Mouse (Mus musculus) lung, postnatal 0 days (tissue): ENCODE results near the gene Cysrt1. TPM values are rescaled to one million over a fixed set of nuclear protein-coding genes. Genes with fewer than 3 reads are reported as not detected.
A peak's percentile ranks its signal among the peaks of the same experiment; 100 is the strongest.

Source experiments
- ATAC-seq: fragments of 200-750 bp; cut with Nextera tagmentation; 2 replicates; pipeline ENCODE4 v1.8.0; 2017; ENCODE audit warnings: moderate library complexity
- DNase-seq: peaks from one replicate; pipeline ENCODE4 v3.0.0-alpha.2; 2016; ENCODE audit warnings: low spot score
- H3K27ac ChIP-seq: fragments of 300-500 bp; sonication (generic); 2 replicates; pipeline ENCODE4 v1.5.1; 2014; ENCODE audit warnings: antibody characterized with exemption, mild to moderate bottlenecking, low read length, mixed read lengths
- H3K27me3 ChIP-seq: fragments of 300-500 bp; sonication (generic); replicated peaks from 2 replicates; pipeline ENCODE4 v1.6.1; 2014; ENCODE audit warnings: low read length, mixed read lengths; ENCODE audit not compliant: insufficient read depth
- H3K36me3 ChIP-seq: fragments of 300-500 bp; sonication (generic); 2 replicates; pipeline ENCODE4 v1.6.1; 2014; ENCODE audit warnings: low read length, mixed read lengths; ENCODE audit not compliant: insufficient read depth
- H3K4me1 ChIP-seq: fragments of 300-500 bp; sonication (generic); 2 replicates; pipeline ENCODE4 v1.6.1; 2014; ENCODE audit warnings: antibody characterized with exemption, low read depth, low read length, mixed read lengths; ENCODE audit not compliant: insufficient read depth
- H3K4me2 ChIP-seq: fragments of 300-500 bp; sonication (generic); replicated peaks from 2 replicates; pipeline ENCODE4 v1.6.1; 2014; ENCODE audit warnings: low read depth, mild to moderate bottlenecking, low read length, moderate library complexity, mixed read lengths
- H3K4me3 ChIP-seq: fragments of 300-500 bp; sonication (generic); 2 replicates; pipeline ENCODE4 v1.5.1; 2014; ENCODE audit warnings: low read depth, low read length
- H3K9ac ChIP-seq: fragments of 300-500 bp; sonication (generic); replicated peaks from 2 replicates; pipeline ENCODE4 v1.6.1; 2014; ENCODE audit warnings: low read depth, mild to moderate bottlenecking
- H3K9me3 ChIP-seq: fragments of 300-500 bp; sonication (generic); 2 replicates; pipeline ENCODE4 v1.6.1; 2016; ENCODE audit warnings: low read length, mixed read lengths
- CTCF ChIP-seq: IDR thresholded peaks from 2 replicates; pipeline ENCODE4 v1.5.1; 2016; ENCODE audit warnings: antibody characterized with exemption, mild to moderate bottlenecking
- EP300 ChIP-seq: IDR thresholded peaks from 2 replicates; pipeline ENCODE4 v1.6.1; 2016; ENCODE audit warnings: antibody characterized with exemption, mild to moderate bottlenecking, control low read depth
- WGBS: fragments of 180-500 bp; shearing (Covaris S2); extraction: QIAGEN DNeasy Blood & Tissue Kit; methylation state at CpG from one replicate; pipeline ENCODE4 v1.1.7; 2014; 5-methylcytosine and 5-hydroxymethylcytosine counted together
- polyA plus RNA-seq: library from polyadenylated mRNA; unstranded; fragments of >200 nt; fragmentation: Nextera tagmentation; extraction: Ambion mirVana; gene quantifications from 2 replicates; pipeline ENCODE4 v1.2.1, GENCODE M21; 2015

The Cysrt1 gene
- polyA plus RNA-seq, 1 experiment from 2014 or later: 0.85 TPM

DNA sequence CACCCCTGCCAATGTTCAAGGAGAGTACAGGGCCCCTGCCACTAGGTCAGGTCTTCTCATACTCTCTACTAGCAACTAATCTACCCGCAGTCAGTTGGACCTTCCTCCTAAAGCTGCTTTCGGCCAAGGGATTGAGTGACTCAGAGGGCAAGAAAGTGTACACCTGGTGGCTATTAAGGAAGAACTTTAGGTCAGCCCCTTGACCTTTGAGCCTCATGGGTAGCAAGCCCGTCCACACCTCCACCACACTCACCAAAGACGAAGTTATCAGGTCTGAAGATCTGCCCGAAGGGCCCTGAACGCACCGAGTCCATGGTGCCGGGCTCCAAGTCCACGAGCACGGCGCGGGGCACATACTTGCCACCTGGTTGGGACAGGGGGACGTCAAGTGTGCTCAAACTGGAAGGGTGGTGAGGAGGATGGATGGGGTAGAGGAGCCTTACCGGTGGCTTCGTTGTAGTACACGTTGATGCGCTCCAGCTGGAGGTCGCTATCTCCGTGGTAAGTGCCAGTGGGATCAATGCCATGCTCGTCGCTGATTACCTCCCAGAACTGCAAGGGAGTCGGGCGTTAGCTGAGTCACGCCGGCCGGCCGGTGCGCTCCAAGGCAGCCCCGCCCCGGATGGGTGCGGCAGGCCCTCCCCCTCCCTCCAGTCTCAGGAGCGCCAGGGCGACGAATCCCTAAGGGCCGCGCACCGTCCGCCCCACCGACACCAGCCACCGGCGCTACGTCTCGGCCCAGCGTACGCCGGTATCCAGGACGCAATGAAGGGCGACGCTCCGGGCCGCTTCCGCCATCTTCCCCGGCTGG lies 18.4 kb downstream of the Cysrt1 start:
- under 1% methylated on average over 39 of the region's 53 CpGs for WGBS
- TF ChIP-seq CTCF (no peak), EP300 (no peak)
- peaks cover 9% of the 10 kb centered on the region for H3K36me3 ChIP-seq
- peak overlapping the region; percentile 97 for H3K27ac ChIP-seq
- H3K9me3 ChIP-seq: no peaks in the 10 kb centered on the region
- H3K4me1 ChIP-seq: peaks cover 6% of the 10 kb centered on the region; the same call in 1 of the 2 replicates
- peak overlapping the region; percentile 90 for H3K4me3 ChIP-seq
- H3K9ac ChIP-seq: peak overlapping the region; percentile 91
- H3K27me3 ChIP-seq: no peaks in the 10 kb centered on the region
- peak overlapping the region; percentile 79 for H3K4me2 ChIP-seq
- peak; percentile 94 for DNase-seq
- ATAC-seq: peak; percentile 59

DNA sequence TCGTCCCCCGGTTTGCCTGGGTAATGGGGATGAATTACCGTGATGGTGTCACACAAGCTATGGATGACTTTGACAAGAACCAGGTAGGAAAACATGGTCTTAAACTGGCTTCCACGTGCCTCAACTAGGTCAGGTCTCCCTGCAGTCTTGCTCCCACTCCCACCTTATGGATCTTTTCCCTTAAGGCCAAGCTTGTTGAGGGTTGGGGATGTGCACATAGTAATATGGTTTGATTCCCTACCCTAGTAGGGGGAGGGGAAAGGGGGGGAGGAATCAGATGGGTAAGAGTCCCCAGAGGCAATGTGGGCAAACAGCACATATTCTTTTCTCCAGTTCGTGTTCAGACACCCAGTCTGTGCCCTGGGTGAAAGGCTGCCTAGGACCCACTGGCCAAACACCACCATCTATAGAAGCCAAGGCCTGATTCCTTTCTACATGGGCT lies 20.9 kb downstream of the Cysrt1 start:
- TF ChIP-seq CTCF (no peak), EP300 (no peak)
- ATAC-seq: no peak
- H3K4me2 ChIP-seq: no peak overlapping the region

DNA sequence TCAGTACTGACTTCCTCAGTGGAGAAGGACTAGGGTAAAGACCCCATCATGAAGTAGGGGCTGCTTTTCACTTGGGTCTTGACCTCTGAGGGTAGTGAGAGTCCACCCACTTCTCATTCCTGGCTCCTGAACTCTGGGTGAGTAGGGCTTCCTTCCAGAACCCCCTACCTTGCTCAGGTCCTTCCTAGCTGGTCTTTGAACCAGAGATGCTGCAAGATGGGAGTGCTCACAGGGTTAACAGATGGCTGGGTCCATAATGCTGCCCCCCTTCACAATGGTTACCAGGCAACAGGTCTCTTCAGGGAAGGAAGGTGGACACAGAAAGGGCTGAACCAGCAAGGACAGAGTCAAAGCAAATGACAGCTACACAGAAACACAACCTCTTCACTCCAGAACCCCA lies 23.8 kb downstream of the Cysrt1 start, which contains the start of gene Fam166a:
Gene Fam166a, plus strand, starts transcription at position 301 of the 400 bp plus-strand sequence.
- Histone ChIP-seq H3K27me3 (no peaks in the 10 kb centered on the region), H3K27ac (no peak within 1 kb of the TSS), H3K4me2 (no peak within 1 kb of the TSS), H3K9ac (no peak within 1 kb of the TSS), H3K4me1 (no peaks in the 10 kb centered on the region), H3K9me3 (no peaks in the 10 kb centered on the region), H3K36me3 (peaks cover 9% of the 10 kb centered on the region), H3K4me3 (no peak within 1 kb of the TSS)
- DNase-seq (no peak), ATAC-seq (no peak)
- no peak for TF ChIP-seq EP300
- TF ChIP-seq CTCF: no peak

More for the DNA sequence above, 20.9 kb downstream of the Cysrt1 start:
- no peak overlapping the region for H3K27ac ChIP-seq
- H3K9me3 ChIP-seq: no peaks in the 10 kb centered on the region
- peaks cover 9% of the 10 kb centered on the region for H3K36me3 ChIP-seq
- no peak overlapping the region for H3K4me3 ChIP-seq
- no peaks in the 10 kb centered on the region for H3K27me3 ChIP-seq
- H3K4me1 ChIP-seq: peaks cover 6% of the 10 kb centered on the region; the same call in 1 of the 2 replicates
- no peak overlapping the region for H3K9ac ChIP-seq
- DNase-seq: no peak
- WGBS: 61% methylated on average over 5 of the region's 5 CpGs

DNA sequence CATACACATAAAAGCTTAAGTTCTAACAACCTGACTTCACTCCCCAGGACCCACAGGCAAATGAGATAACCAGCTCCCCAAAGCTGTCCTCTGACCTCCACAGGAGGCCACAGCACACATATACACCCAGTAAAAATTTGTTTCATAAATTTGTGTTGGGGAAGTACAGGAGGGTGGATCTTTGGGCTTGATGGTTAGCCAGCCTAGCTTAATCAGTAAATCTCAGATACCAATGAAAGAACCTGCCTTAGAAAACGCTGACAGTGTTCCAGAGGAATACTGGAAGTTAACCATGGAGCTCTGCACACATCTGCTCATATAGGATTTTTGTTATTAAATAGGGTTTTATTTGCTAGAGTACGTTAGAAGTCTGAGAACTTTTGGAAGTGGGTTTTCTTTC lies 24.6 kb downstream of the Cysrt1 start:
- Histone ChIP-seq H3K36me3 (peaks cover 9% of the 10 kb centered on the region), H3K9me3 (no peaks in the 10 kb centered on the region), H3K9ac (no peak overlapping the region), H3K27me3 (no peaks in the 10 kb centered on the region), H3K4me2 (no peak overlapping the region), H3K4me3 (no peak overlapping the region), H3K4me1 (no peaks in the 10 kb centered on the region), H3K27ac (no peak overlapping the region)
- no peak for TF ChIP-seq CTCF
- no peak for TF ChIP-seq EP300
- DNase-seq: no peak
- WGBS: 60% methylated on average over 2 of the region's 2 CpGs
- ATAC-seq: no peak

DNA sequence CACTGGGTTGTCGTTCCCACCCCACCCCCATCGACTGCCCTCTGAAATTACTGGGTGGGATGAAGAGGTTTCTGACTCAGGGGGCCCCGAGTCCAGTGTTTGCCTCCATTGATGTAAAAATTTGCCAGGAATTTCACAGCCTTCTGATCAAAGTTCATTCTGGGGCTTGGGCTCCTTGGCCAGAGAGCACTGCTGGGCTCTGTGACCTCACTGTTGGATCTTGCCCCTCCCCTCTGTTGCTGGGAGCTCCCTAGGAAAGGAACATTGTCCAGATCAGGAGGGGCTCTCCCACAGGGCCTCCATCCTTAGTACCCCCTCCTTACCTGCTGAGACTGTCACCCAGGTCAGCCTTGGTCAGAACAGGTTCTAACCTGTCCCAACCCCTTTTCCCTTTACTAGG lies 27.8 kb downstream of the Cysrt1 start, which contains the start of gene Stpg3:
Gene Stpg3, minus strand, starts transcription at position 194 of the 400 bp plus-strand sequence.
- no peak within 1 kb of the TSS for H3K4me2 ChIP-seq
- no peak for DNase-seq
- no peaks in the 10 kb centered on the region for H3K27me3 ChIP-seq
- 53% methylated on average over 3 of the region's 3 CpGs for WGBS
- H3K36me3 ChIP-seq: no peaks in the 10 kb centered on the region
- no peaks in the 10 kb centered on the region for H3K9me3 ChIP-seq
- H3K9ac ChIP-seq: no peak within 1 kb of the TSS
- peaks cover 6% of the 10 kb centered on the region; the same call in 1 of the 2 replicates for H3K4me1 ChIP-seq
- no peak within 1 kb of the TSS for H3K27ac ChIP-seq
- no peak within 1 kb of the TSS for H3K4me3 ChIP-seq
- TF ChIP-seq EP300: no peak
- no peak for TF ChIP-seq CTCF
- ATAC-seq: no peak

DNA sequence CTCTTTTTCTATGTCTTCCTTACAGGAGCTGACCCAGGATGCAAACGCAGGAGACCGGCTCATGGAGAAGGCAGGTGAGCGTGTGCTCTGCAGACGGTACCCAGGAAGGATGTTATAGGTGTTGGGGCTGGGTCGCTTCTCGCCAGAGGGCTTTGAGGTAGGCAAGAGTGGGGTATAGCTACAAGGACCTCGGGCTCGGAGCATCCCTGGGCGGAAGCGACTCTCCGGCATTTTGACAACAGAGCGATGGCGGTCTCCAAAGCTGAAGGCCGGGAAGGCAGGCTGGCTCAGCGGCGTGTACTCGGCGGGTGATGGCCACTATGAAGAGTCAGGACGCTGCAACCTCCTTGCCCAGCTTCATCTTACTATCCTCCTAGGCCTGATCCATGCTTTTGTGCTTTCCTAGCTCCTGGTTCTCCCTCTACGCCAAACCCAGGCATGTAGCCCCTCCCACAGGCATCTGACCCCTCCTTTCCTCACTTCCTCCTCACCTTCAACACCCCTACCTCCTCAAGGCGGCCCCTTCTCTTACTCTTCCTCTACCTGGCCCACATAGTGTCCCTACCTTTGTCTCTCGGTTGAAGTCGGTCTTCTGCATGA lies 28.9 kb downstream of the Cysrt1 start:
- no peak overlapping the region for H3K27ac ChIP-seq
- no peaks in the 10 kb centered on the region for H3K9me3 ChIP-seq
- ATAC-seq (no peak), DNase-seq (no peak)
- TF ChIP-seq EP300 (no peak), CTCF (no peak)
- H3K4me3 ChIP-seq: no peak overlapping the region
- H3K4me2 ChIP-seq: no peak overlapping the region
- 61% methylated on average over 21 of the region's 23 CpGs for WGBS
- H3K27me3 ChIP-seq: no peaks in the 10 kb centered on the region
- peaks cover 6% of the 10 kb centered on the region; the same call in 1 of the 2 replicates for H3K4me1 ChIP-seq
- no peaks in the 10 kb centered on the region for H3K36me3 ChIP-seq
- no peak overlapping the region for H3K9ac ChIP-seq
